In the genomic region with DNA sequence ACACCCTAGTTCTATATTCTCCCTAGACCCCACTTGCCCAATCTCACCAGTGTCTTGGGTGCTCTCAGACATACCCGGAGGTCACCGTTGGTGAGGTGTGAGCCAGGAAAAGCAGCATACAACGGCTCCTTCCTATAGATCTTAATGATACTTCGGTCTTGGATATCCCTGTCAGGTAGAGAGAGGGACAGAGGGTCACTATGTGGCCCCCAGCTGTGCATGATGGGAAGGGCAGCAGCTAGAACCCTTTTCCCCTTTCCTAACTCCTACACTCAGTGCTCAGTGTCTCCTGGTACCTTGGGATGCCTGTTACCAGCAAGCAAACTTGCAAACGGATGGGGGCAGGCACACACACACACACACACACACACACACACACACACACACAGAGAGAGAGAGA, we compare ENCODE assay signal across 23 mouse cellular contexts. TPM values are rescaled to one million over a fixed set of nuclear protein-coding genes. Genes with fewer than 3 reads are reported as not detected.
"Had no signal": no experiment of that assay in that cellular context is flagged by ENCODE, and none has a peak within 500 bp of the region (broad histone marks: within the 10 kb centered on the region; RNA-seq: fewer than 3 reads in every experiment).

No protein-coding gene starts in this region.

- H3K27ac ChIP-seq: limb, embryonic 10.5 days; limb, embryonic 13.5 days; liver, embryonic 12.5 days; liver, embryonic 15.5 days; lung, embryonic 15.5 days; midbrain, embryonic 12.5 days; midbrain, embryonic 15.5 days; neural tube, embryonic 12.5 days; neural tube, embryonic 15.5 days; stomach, postnatal 0 days had no signal

- H3K9me3 ChIP-seq: limb, embryonic 10.5 days; liver, embryonic 12.5 days; liver, embryonic 15.5 days; lung, embryonic 15.5 days; megakaryocyte, embryonic 14.5 days; midbrain, embryonic 12.5 days; midbrain, embryonic 15.5 days; neural tube, embryonic 12.5 days; neural tube, embryonic 15.5 days had no signal

- DNase-seq: kidney, adult 9 months; kidney, postnatal 14 days; kidney, postnatal 4 days; liver; lung, adult 18-20 months; lung, postnatal 10 days; lung, postnatal 36 days; right cerebral cortex, postnatal 4 days; thymus, adult 18-20 months had no signal

- H3K9ac ChIP-seq: liver, embryonic 12.5 days; liver, embryonic 15.5 days; lung, embryonic 15.5 days; neural tube, embryonic 12.5 days; neural tube, embryonic 15.5 days had no signal

- H3K36me3 ChIP-seq: limb, embryonic 10.5 days; limb, embryonic 13.5 days; liver, embryonic 12.5 days; liver, embryonic 15.5 days; lung, embryonic 15.5 days; midbrain, embryonic 15.5 days had no signal

- ATAC-seq: liver, embryonic 12.5 days; midbrain, embryonic 15.5 days had no signal

- H3K4me2 ChIP-seq: liver, embryonic 15.5 days had no signal

RNA-seq across cellular contexts. Expression of a gene that starts 35.5 kb away (rescaled TPM):
- total RNA-seq: layer of hippocampus, postnatal 36 days; left cerebral cortex, adult 8-10 months had no signal
- polyA plus RNA-seq: urinary bladder, adult 2 months had no signal

RNA-seq across cellular contexts. Expression of a gene that starts 40.3 kb away (rescaled TPM):
- polyA plus RNA-seq: liver, embryonic 15.5 days had no signal
